Mouse (Mus musculus) common myeloid progenitor, adult 5-6 weeks (primary cell): Measurements from ENCODE around the gene Actb. TPM values are rescaled to one million over a fixed set of nuclear protein-coding genes. Genes with fewer than 3 reads are reported as not detected.

Experiments
- total RNA-seq: library from RNA; stranded (forward); fragments of 200-1000, 187-1606 nt; gene quantifications from 2 replicates; pipeline ENCODE4 v1.2.3, GENCODE M21; 2017

Actb gene
- total RNA-seq, 1 experiment from 2014 or later: 1,770 TPM

Other genes with a start within 250 kb of the Actb start
- gene Slc29a4, start 214.2 kb downstream of the Actb start, total RNA-seq: not detected in 2 replicates
- 17.5 and 17.9 TPM in 2 replicates for gene Tnrc18, start 89.1 kb downstream of the Actb start, total RNA-seq
- gene Fbxl18, start 11.3 kb downstream of the Actb start, total RNA-seq: 2.0 and 3.9 TPM in 2 replicates
- gene Fscn1, start 53.6 kb upstream of the Actb start, total RNA-seq: 0.64 TPM in 1 of 2 replicates, not detected in the other
- gene Rnf216, start 206.2 kb upstream of the Actb start, total RNA-seq: 46.8 and 76.1 TPM in 2 replicates
- 0.09 TPM in 1 of 2 replicates, not detected in the other for gene Olfr718-ps1, start 240.8 kb upstream of the Actb start, total RNA-seq